In genomic region chr3:152462038-152462547, GRCm38 (mm10) we compare ENCODE assay signal across 29 mouse cellular contexts.
DNase-seq lines count a peak whose midpoint lies in the region; ATAC-seq lines count a peak whose summit lies in the region.
"Had no signal": no experiment of that assay in that cellular context is flagged by ENCODE, and none has a peak within 500 bp of the region (broad histone marks: within the 10 kb centered on the region; RNA-seq: fewer than 3 reads in every experiment).

No protein-coding gene starts in this region.

- WGBS in intestine, embryonic 14.5 days = 77% methylated on average over 10 of the region's 10 CpGs
- 79% methylated on average over 10 of the region's 10 CpGs for WGBS in intestine, embryonic 15.5 days
- WGBS in midbrain, embryonic 11.5 days = 93% methylated on average over 10 of the region's 10 CpGs
- 96% methylated on average over 10 of the region's 10 CpGs for WGBS in midbrain, embryonic 16.5 days

- peaks cover 36% of the 10 kb centered on the region for H3K36me3 ChIP-seq in intestine, embryonic 14.5 days (ENCODE audit: control insufficient read depth, insufficient read depth, low read length)
- peaks cover 10% of the 10 kb centered on the region for H3K36me3 ChIP-seq in intestine, embryonic 15.5 days
- peaks cover 4% of the 10 kb centered on the region for H3K36me3 ChIP-seq in midbrain, embryonic 11.5 days (ENCODE audit: control insufficient read depth, insufficient read depth, low read length)
- H3K36me3 ChIP-seq in midbrain, embryonic 16.5 days (ENCODE audit: control insufficient read depth, insufficient read depth, low read length) = peaks cover 9% of the 10 kb centered on the region

- H3K9me3 ChIP-seq in intestine, embryonic 14.5 days (ENCODE audit: control insufficient read depth, low read length) = no peaks in the 10 kb centered on the region
- no peaks in the 10 kb centered on the region for H3K9me3 ChIP-seq in intestine, embryonic 15.5 days
- no peaks in the 10 kb centered on the region for H3K9me3 ChIP-seq in midbrain, embryonic 11.5 days (ENCODE audit: control insufficient read depth, low read length)
- no peaks in the 10 kb centered on the region for H3K9me3 ChIP-seq in midbrain, embryonic 16.5 days (replicated peaks; ENCODE audit: control insufficient read depth, low read length, poor library complexity, severe bottlenecking)
- H3K9me3 ChIP-seq: G1E; heart, embryonic 10.5 days; hindbrain, embryonic 10.5 days; hindbrain, embryonic 15.5 days; limb, embryonic 10.5 days; limb, embryonic 15.5 days; liver, embryonic 13.5 days; midbrain, embryonic 10.5 days; neural tube, embryonic 12.5 days; stomach, embryonic 15.5 days had no signal

- ATAC-seq in frontal cortex, adult (ENCODE audit: low TSS enrichment) = peak; percentile 66
- ATAC-seq in intestine, embryonic 14.5 days (replicated peaks; ENCODE audit: low FRiP score, low TSS enrichment, low read depth) = 0 out of 2 replicates have a peak, but pooled peaks have one; percentile 10
- no peak for ATAC-seq in intestine, embryonic 15.5 days
- ATAC-seq in midbrain, embryonic 11.5 days (ENCODE audit: low FRiP score) = no peak
- no peak for ATAC-seq in midbrain, embryonic 16.5 days
- ATAC-seq: forebrain, embryonic 14.5 days; inflammation-experienced regulatory T-cells, adult 6 months; Patski had no signal

- no peak overlapping the region; the same call in 1 of the 2 replicates for H3K27ac ChIP-seq in intestine, embryonic 14.5 days (ENCODE audit: low read depth)
- no peak overlapping the region for H3K27ac ChIP-seq in intestine, embryonic 15.5 days
- no peak overlapping the region for H3K27ac ChIP-seq in midbrain, embryonic 11.5 days (ENCODE audit: low read depth, low read length)
- H3K27ac ChIP-seq in midbrain, embryonic 16.5 days (ENCODE audit: low read length) = no peak overlapping the region
- H3K27ac ChIP-seq: heart, embryonic 10.5 days; hindbrain, embryonic 10.5 days; hindbrain, embryonic 15.5 days; limb, embryonic 15.5 days; liver, embryonic 13.5 days; midbrain, embryonic 10.5 days; neural tube, embryonic 12.5 days; stomach, embryonic 15.5 days had no signal

- DNase-seq in frontal cortex, postnatal 10 days (ENCODE audit: low spot score in 2 of 2) = no peak
- no peak for DNase-seq in intestine, embryonic 14.5 days (ENCODE audit: low spot score)
- peak; percentile 80 for DNase-seq in midbrain, embryonic 11.5 days (ENCODE audit: low spot score, missing footprints)
- no peak for DNase-seq in MN1 (ENCODE audit: low spot score)
- DNase-seq: adrenal gland, postnatal 10 days; cerebellum, adult 11 months; cerebellum, adult 9-10 months; cerebellum, postnatal 36 days; heart, postnatal 10 days; kidney, adult 2 months; liver, embryonic 13.5 days; lung, adult 2 months; thymus, postnatal 14 days had no signal

- no peaks in the 10 kb centered on the region for H3K27me3 ChIP-seq in intestine, embryonic 14.5 days (replicated peaks; ENCODE audit: control insufficient read depth, insufficient read depth, low read length)
- no peaks in the 10 kb centered on the region for H3K27me3 ChIP-seq in intestine, embryonic 15.5 days (replicated peaks)
- H3K27me3 ChIP-seq in midbrain, embryonic 11.5 days (ENCODE audit: control insufficient read depth, insufficient read depth, low read length) = no peaks in the 10 kb centered on the region
- no peaks in the 10 kb centered on the region for H3K27me3 ChIP-seq in midbrain, embryonic 16.5 days (ENCODE audit: control insufficient read depth, insufficient read depth, low read depth, low read length)
- H3K27me3 ChIP-seq: hindbrain, embryonic 15.5 days; limb, embryonic 15.5 days; liver, embryonic 13.5 days; neural tube, embryonic 12.5 days; Patski; stomach, embryonic 15.5 days had no signal

- no peak overlapping the region for H3K4me2 ChIP-seq in intestine, embryonic 14.5 days (ENCODE audit: low read length)
- no peak overlapping the region for H3K4me2 ChIP-seq in intestine, embryonic 15.5 days (replicated peaks)
- no peak overlapping the region for H3K4me2 ChIP-seq in midbrain, embryonic 11.5 days
- H3K4me2 ChIP-seq in midbrain, embryonic 16.5 days (ENCODE audit: low read length) = no peak overlapping the region
- H3K4me2 ChIP-seq: hindbrain, embryonic 15.5 days; limb, embryonic 15.5 days; liver, embryonic 13.5 days; neural tube, embryonic 12.5 days; stomach, embryonic 15.5 days had no signal

- H3K4me3 ChIP-seq in intestine, embryonic 14.5 days (ENCODE audit: low read depth, low read length) = no peak overlapping the region
- no peak overlapping the region for H3K4me3 ChIP-seq in intestine, embryonic 15.5 days (replicated peaks)
- no peak overlapping the region for H3K4me3 ChIP-seq in midbrain, embryonic 11.5 days (ENCODE audit: low read depth, low read length)
- H3K4me3 ChIP-seq in midbrain, embryonic 16.5 days (ENCODE audit: low read depth, low read length) = no peak overlapping the region
- H3K4me3 ChIP-seq: heart, embryonic 10.5 days; hindbrain, embryonic 10.5 days; hindbrain, embryonic 15.5 days; limb, embryonic 10.5 days; limb, embryonic 15.5 days; liver, embryonic 13.5 days; midbrain, embryonic 10.5 days; myocyte; neural tube, embryonic 12.5 days; stomach, embryonic 15.5 days had no signal

- H3K4me1 ChIP-seq in intestine, embryonic 14.5 days (replicated peaks; ENCODE audit: control insufficient read depth, insufficient read depth, low read length) = no peaks in the 10 kb centered on the region; the same call in 1 of the 2 replicates
- H3K4me1 ChIP-seq in intestine, embryonic 15.5 days (replicated peaks) = no peaks in the 10 kb centered on the region
- H3K4me1 ChIP-seq in midbrain, embryonic 11.5 days (ENCODE audit: control insufficient read depth, insufficient read depth, low read length) = no peaks in the 10 kb centered on the region
- no peaks in the 10 kb centered on the region for H3K4me1 ChIP-seq in midbrain, embryonic 16.5 days (ENCODE audit: control insufficient read depth, insufficient read depth, low read length)
- H3K4me1 ChIP-seq: hindbrain, embryonic 15.5 days; midbrain, embryonic 10.5 days; stomach, embryonic 15.5 days had no signal

- H3K9ac ChIP-seq in intestine, embryonic 14.5 days (ENCODE audit: low read length) = no peak overlapping the region
- H3K9ac ChIP-seq in intestine, embryonic 15.5 days = no peak overlapping the region
- H3K9ac ChIP-seq in midbrain, embryonic 11.5 days (ENCODE audit: low read length) = no peak overlapping the region
- H3K9ac ChIP-seq in midbrain, embryonic 16.5 days (ENCODE audit: low read depth, low read length) = no peak overlapping the region
- H3K9ac ChIP-seq: hindbrain, embryonic 15.5 days; limb, embryonic 15.5 days; liver, embryonic 13.5 days; neural tube, embryonic 12.5 days; stomach, embryonic 15.5 days had no signal

Comparison
In these comparisons a context has a peak if more than half of its experiments do, and no peak if none do; other contexts are left out.
1. ATAC-seq: peak in frontal cortex, adult (single experiment) and intestine, embryonic 14.5 days (single experiment); none in intestine, embryonic 15.5 days (single experiment), midbrain, embryonic 11.5 days (single experiment) and midbrain, embryonic 16.5 days (single experiment).